Mouse (Mus musculus): Measurements from ENCODE around the gene Mgarp. TPM values are rescaled to one million over a fixed set of nuclear protein-coding genes. Genes with fewer than 3 reads are reported as not detected.
A peak's percentile ranks its signal among the peaks of the same experiment; 100 is the strongest.

Gene Mgarp
- polyA plus RNA-seq, 1 experiment from 2014 or later = 4.6 TPM

DNA sequence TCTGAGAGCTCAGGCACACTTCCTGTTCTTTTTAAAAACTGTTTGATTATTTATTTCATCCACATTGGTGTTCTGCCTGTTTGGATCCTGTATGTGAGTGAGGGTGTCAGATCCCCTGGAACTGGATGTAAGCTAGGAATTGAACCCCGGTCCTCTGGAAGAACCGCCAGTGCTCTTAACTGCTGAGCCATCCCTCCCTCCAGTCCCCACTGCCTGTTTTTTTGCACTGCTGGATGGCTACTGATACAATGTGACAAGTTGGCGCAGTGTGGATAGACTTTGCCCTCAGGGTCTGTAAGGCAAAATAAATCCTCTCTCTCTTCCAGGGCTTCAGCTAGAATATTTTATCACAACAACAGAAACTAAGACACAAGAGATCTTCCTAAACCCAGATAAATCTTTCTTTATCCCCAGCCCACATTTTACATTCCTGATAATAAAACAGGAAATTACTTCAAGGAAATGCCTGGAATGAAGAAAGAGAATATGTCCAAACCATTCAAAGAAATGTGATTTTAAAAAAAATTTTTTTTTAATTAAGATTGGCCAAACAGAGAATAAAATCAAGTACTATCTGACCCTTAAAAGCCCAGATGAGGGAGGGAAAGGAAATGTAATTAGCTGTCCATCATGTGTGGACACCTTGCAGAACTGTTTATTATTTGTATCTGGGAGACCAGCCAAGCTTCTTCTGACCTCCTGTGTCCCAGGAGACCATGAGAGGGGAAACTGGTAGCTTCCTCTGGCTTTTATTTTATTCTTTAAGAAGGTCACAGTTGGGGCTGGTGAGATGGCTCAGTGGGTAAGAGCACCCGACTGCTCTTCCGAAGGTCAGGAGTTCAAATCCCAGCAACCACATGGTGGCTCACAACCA is 16.5 kb downstream of the Mgarp start:
- no peaks in the 10 kb centered on the region for H3K4me1 ChIP-seq (ENCODE audit: control insufficient read depth, insufficient read depth, low read length)
- H3K36me3 ChIP-seq (ENCODE audit: control insufficient read depth, insufficient read depth, low read length) = no peaks in the 10 kb centered on the region
- peak; percentile 44 for DNase-seq
- H3K9ac ChIP-seq (replicated peaks; ENCODE audit: low read length) = no peak overlapping the region
- H3K27ac ChIP-seq (replicated peaks; ENCODE audit: low read depth, low read length) = no peak overlapping the region
- no peaks in the 10 kb centered on the region for H3K9me3 ChIP-seq (ENCODE audit: control insufficient read depth, low read length)
- H3K4me2 ChIP-seq (ENCODE audit: low read length) = no peak overlapping the region
- no peaks in the 10 kb centered on the region for H3K27me3 ChIP-seq (ENCODE audit: control insufficient read depth, insufficient read depth, low read length)
- 73% methylated on average over 5 of the region's 5 CpGs for WGBS
- ATAC-seq (ENCODE audit: low FRiP score, low TSS enrichment) = no peak
- no peak overlapping the region for H3K4me3 ChIP-seq (replicated peaks; ENCODE audit: low read depth, low read length)

GRCm38 (mm10) chr3:51378665-51378946 is 17.9 kb downstream of the Mgarp start:
- WGBS = 87% methylated on average over 3 of the region's 3 CpGs
- no peaks in the 10 kb centered on the region for H3K9me3 ChIP-seq (ENCODE audit: control insufficient read depth, low read length)
- H3K27me3 ChIP-seq (ENCODE audit: control insufficient read depth, insufficient read depth, low read length) = no peaks in the 10 kb centered on the region
- no peak for DNase-seq
- peak overlapping the region; percentile 43; the same call in 1 of the 2 replicates for H3K4me2 ChIP-seq (ENCODE audit: low read length)
- no peak overlapping the region for H3K27ac ChIP-seq (replicated peaks; ENCODE audit: low read depth, low read length)
- ATAC-seq (ENCODE audit: low FRiP score, low TSS enrichment) = no peak
- H3K9ac ChIP-seq (replicated peaks; ENCODE audit: low read length) = no peak overlapping the region
- no peaks in the 10 kb centered on the region for H3K36me3 ChIP-seq (ENCODE audit: control insufficient read depth, insufficient read depth, low read length)
- no peaks in the 10 kb centered on the region for H3K4me1 ChIP-seq (ENCODE audit: control insufficient read depth, insufficient read depth, low read length)
- no peak overlapping the region for H3K4me3 ChIP-seq (replicated peaks; ENCODE audit: low read depth, low read length)

DNA sequence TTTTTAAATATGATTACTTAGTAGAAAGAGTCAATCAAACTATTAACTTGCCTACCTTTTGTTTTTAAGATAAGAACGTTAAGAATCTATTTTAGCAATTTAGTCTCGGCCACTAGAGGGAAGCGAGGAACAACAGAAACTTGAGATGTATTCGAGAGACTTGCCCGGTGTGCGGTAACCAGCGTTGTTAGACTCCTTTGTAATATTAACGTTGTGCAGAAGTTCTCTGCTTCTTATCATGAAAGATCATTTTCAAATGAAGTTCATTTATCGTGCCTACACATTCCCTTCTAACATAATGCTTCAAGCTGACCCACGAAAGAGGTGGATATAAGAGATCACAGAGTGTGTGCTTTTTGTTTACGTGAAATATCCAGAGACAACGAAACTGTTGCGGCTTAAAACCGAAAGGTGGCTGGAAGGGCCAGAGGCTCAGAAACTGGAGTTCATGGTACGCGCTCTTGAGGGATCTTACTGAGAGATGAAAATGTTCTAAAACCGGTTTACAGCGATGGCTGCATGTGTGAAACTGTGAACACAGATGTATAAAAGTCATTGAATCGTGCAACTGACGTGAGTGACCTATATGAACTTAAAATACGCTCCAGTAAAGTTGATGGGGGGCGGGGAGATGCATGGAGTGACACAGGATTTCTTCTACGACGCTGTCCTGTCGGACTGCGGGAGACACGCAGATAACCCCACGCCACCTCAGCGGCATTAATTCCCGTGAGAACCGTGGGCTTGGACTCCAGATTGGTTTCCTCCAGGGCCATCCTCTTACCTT is 18.5 kb downstream of the Mgarp start:
- no peaks in the 10 kb centered on the region for H3K27me3 ChIP-seq (ENCODE audit: control insufficient read depth, insufficient read depth, low read length)
- no peak overlapping the region for H3K9ac ChIP-seq (replicated peaks; ENCODE audit: low read length)
- H3K36me3 ChIP-seq (ENCODE audit: control insufficient read depth, insufficient read depth, low read length) = no peaks in the 10 kb centered on the region
- no peak overlapping the region; the same call in 1 of the 2 replicates for H3K4me3 ChIP-seq (replicated peaks; ENCODE audit: low read depth, low read length)
- DNase-seq (peak; percentile 76), ATAC-seq (ENCODE audit: low FRiP score, low TSS enrichment) (no peak)
- H3K9me3 ChIP-seq (ENCODE audit: control insufficient read depth, low read length) = no peaks in the 10 kb centered on the region
- no peak overlapping the region for H3K27ac ChIP-seq (replicated peaks; ENCODE audit: low read depth, low read length)
- 47% methylated on average over 31 of the region's 31 CpGs for WGBS
- H3K4me2 ChIP-seq (ENCODE audit: low read length) = peak overlapping the region; percentile 43
- H3K4me1 ChIP-seq (ENCODE audit: control insufficient read depth, insufficient read depth, low read length) = no peaks in the 10 kb centered on the region

DNA sequence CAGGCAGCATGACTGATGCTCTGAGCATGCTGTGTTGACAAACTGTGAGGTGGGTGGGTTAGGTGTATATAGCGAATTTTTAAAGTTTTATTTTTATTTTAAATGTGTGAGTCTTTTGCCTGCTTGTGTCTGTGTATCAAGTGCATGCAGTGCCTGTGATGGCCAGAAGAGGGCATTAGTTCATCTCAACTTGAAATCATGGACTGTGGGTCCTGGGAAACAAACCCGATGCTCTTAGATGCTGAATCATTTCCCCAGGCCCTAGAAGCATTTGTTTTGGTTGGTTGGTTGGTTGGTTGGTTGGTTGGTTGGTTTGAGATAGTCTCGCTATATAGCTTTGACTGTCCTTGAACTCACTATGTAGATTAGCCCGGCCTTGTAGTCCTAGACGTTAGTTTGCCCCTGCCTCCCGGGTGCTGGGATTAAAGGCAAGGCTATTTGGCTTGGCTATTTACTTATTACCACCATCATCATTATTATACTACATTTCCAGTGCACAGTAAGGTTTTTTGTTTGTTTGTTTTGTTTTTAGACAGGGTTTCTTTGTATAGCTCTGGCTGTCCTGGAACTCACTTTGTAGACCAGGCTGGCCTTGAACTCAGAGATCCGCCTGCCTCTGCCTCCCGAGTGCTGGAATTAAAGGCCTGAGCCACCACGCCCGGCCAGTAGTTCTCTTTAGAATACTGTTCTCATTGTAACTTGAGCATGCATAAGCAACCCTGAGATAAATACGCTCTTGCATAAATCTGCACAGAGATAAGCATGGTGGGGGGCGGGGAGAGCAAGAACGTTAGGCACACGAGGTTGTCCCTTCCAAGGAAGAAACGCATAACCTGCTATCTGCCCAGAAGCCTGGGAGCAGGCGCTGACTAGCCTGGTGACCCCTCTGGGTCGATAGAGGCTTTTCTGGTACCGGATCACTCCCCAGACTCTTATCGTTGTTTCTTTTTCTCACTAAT is 21.0 kb downstream of the Mgarp start:
- Histone ChIP-seq H3K36me3 (ENCODE audit: control insufficient read depth, insufficient read depth, low read length) (no peaks in the 10 kb centered on the region), H3K4me1 (ENCODE audit: control insufficient read depth, insufficient read depth, low read length) (no peaks in the 10 kb centered on the region), H3K4me2 (ENCODE audit: low read length) (no peak overlapping the region), H3K4me3 (replicated peaks; ENCODE audit: low read depth, low read length) (no peak overlapping the region), H3K27me3 (ENCODE audit: control insufficient read depth, insufficient read depth, low read length) (no peaks in the 10 kb centered on the region), H3K9me3 (ENCODE audit: control insufficient read depth, low read length) (no peaks in the 10 kb centered on the region), H3K9ac (replicated peaks; ENCODE audit: low read length) (no peak overlapping the region), H3K27ac (replicated peaks; ENCODE audit: low read depth, low read length) (no peak overlapping the region)
- no peak for ATAC-seq (ENCODE audit: low FRiP score, low TSS enrichment)
- 85% methylated on average over 19 of the region's 19 CpGs for WGBS
- no peak for DNase-seq

DNA sequence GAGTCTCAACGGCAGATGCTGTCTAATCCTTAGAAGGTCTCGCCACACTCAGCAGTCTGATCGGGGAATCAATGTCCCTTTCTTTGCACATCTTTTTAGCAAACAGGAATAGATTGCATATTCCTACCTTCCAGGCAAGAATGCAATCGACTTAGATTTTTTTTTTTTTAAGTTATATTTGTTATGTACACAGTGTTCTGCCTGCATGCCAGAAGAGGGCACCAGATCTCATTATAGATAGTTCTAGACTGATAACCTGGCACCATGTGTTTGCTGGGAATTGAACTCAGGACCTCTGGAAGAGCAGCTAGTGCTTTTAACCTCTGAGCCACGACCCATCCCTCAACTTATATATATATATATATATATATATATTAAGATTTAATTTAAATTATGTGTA is 23.0 kb downstream of the Mgarp start:
- Histone ChIP-seq H3K4me1 (ENCODE audit: control insufficient read depth, insufficient read depth, low read length) (no peaks in the 10 kb centered on the region), H3K27ac (replicated peaks; ENCODE audit: low read depth, low read length) (no peak overlapping the region), H3K27me3 (ENCODE audit: control insufficient read depth, insufficient read depth, low read length) (no peaks in the 10 kb centered on the region), H3K9ac (replicated peaks; ENCODE audit: low read length) (no peak overlapping the region), H3K4me2 (ENCODE audit: low read length) (no peak overlapping the region), H3K9me3 (ENCODE audit: control insufficient read depth, low read length) (no peaks in the 10 kb centered on the region), H3K36me3 (ENCODE audit: control insufficient read depth, insufficient read depth, low read length) (no peaks in the 10 kb centered on the region), H3K4me3 (replicated peaks; ENCODE audit: low read depth, low read length) (no peak overlapping the region)
- DNase-seq (no peak), ATAC-seq (ENCODE audit: low FRiP score, low TSS enrichment) (no peak)
- WGBS = 66% methylated on average over 5 of the region's 5 CpGs

GRCm38 (mm10) chr3:51372883-51373282 is 23.7 kb downstream of the Mgarp start:
- no peak overlapping the region for H3K9ac ChIP-seq (replicated peaks; ENCODE audit: low read length)
- WGBS = 84% methylated on average over 5 of the region's 5 CpGs
- H3K27me3 ChIP-seq (ENCODE audit: control insufficient read depth, insufficient read depth, low read length) = no peaks in the 10 kb centered on the region
- H3K36me3 ChIP-seq (ENCODE audit: control insufficient read depth, insufficient read depth, low read length) = no peaks in the 10 kb centered on the region
- no peaks in the 10 kb centered on the region for H3K9me3 ChIP-seq (ENCODE audit: control insufficient read depth, low read length)
- no peaks in the 10 kb centered on the region for H3K4me1 ChIP-seq (ENCODE audit: control insufficient read depth, insufficient read depth, low read length)
- ATAC-seq (ENCODE audit: low FRiP score, low TSS enrichment) (no peak), DNase-seq (no peak)
- no peak overlapping the region for H3K4me3 ChIP-seq (replicated peaks; ENCODE audit: low read depth, low read length)
- no peak overlapping the region for H3K4me2 ChIP-seq (ENCODE audit: low read length)
- H3K27ac ChIP-seq (replicated peaks; ENCODE audit: low read depth, low read length) = no peak overlapping the region

DNA sequence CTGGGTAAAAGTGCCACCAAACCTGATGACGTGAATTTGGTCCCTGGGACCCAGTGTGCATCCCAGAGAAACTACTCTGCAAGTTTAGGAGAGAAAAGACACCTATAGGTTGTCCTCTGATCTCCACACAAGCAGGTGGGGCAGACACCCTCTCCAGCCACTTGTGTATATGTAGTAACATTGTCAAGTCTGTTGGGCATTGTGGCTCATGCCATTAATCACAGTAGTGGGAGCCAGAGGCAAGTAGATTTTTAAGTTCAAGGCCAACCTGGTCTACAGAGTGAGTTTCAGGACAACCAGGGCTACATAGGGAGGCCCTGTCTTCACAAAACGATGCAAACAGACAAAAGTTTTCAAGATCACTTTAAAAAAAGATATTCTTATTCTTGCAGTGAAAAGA is 24.7 kb downstream of the Mgarp start:
- no peak for ATAC-seq (ENCODE audit: low FRiP score, low TSS enrichment)
- H3K4me3 ChIP-seq (replicated peaks; ENCODE audit: low read depth, low read length) = no peak overlapping the region
- no peaks in the 10 kb centered on the region for H3K9me3 ChIP-seq (ENCODE audit: control insufficient read depth, low read length)
- H3K9ac ChIP-seq (replicated peaks; ENCODE audit: low read length) = no peak overlapping the region
- no peaks in the 10 kb centered on the region for H3K36me3 ChIP-seq (ENCODE audit: control insufficient read depth, insufficient read depth, low read length)
- DNase-seq = no peak
- H3K27me3 ChIP-seq (ENCODE audit: control insufficient read depth, insufficient read depth, low read length) = no peaks in the 10 kb centered on the region
- H3K27ac ChIP-seq (replicated peaks; ENCODE audit: low read depth, low read length) = no peak overlapping the region
- no peaks in the 10 kb centered on the region for H3K4me1 ChIP-seq (ENCODE audit: control insufficient read depth, insufficient read depth, low read length)
- no peak overlapping the region for H3K4me2 ChIP-seq (ENCODE audit: low read length)
- 80% methylated on average over 2 of the region's 2 CpGs for WGBS

DNA sequence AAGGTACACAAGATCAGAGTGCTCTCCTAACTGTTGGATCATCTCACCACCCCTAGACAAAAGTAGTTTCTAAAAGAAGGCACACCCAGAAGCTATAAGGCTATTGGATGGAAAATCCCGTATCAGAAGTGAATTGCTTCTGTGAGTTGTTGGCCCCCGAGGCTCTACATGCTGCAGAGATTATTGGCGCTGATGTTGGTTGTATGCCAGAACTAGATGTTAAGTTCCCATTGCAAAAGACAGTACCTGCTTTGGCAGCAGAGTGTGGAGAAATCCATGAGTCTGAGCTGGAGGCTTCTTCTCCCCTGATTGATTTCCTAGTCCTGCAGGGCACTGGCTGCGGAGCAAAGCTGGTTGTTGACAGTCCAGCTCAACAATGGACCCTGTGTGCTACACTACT is 28.5 kb downstream of the Mgarp start:
- Histone ChIP-seq H3K9ac (replicated peaks; ENCODE audit: low read length) (no peak overlapping the region), H3K36me3 (ENCODE audit: control insufficient read depth, insufficient read depth, low read length) (no peaks in the 10 kb centered on the region), H3K27ac (replicated peaks; ENCODE audit: low read depth, low read length) (no peak overlapping the region), H3K4me1 (ENCODE audit: control insufficient read depth, insufficient read depth, low read length) (no peaks in the 10 kb centered on the region; the same call in 1 of the 2 replicates), H3K27me3 (ENCODE audit: control insufficient read depth, insufficient read depth, low read length) (0 out of 2 replicates have a peak, but pooled peaks cover 4% of the 10 kb centered on the region), H3K4me2 (ENCODE audit: low read length) (no peak overlapping the region), H3K9me3 (ENCODE audit: control insufficient read depth, low read length) (no peaks in the 10 kb centered on the region), H3K4me3 (replicated peaks; ENCODE audit: low read depth, low read length) (no peak overlapping the region)
- DNase-seq (no peak), ATAC-seq (ENCODE audit: low FRiP score, low TSS enrichment) (no peak)
- 84% methylated on average over 4 of the region's 4 CpGs for WGBS
